Mouse (Mus musculus) 416B (cell line): ENCODE measurements around the gene Glb1.

Source experiments
- DNase-seq: peaks from one replicate; pipeline ENCODE4 v3.0.0; 2011; ENCODE audit warnings: low read depth

Gene Glb1

DNA sequence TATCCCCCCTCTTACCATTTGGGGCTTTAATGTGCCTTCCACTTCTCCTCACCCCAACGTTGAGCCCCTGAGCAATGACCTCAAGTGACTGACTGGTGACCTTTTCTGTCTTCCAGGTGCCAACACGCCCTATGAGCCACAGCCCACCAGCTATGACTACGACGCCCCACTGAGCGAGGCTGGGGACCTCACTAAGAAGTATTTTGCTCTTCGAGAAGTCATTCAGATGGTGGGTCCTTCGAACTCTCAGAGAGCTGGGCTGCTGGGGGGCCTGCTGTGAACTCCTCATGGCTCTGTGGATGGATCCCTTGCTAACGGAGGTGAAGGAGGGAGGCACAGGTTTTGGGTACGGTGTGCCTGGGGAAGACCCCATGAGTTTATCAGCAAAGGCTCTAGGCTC is 42.0 kb downstream of the Glb1 start:
- DNase-seq = no peak

DNA sequence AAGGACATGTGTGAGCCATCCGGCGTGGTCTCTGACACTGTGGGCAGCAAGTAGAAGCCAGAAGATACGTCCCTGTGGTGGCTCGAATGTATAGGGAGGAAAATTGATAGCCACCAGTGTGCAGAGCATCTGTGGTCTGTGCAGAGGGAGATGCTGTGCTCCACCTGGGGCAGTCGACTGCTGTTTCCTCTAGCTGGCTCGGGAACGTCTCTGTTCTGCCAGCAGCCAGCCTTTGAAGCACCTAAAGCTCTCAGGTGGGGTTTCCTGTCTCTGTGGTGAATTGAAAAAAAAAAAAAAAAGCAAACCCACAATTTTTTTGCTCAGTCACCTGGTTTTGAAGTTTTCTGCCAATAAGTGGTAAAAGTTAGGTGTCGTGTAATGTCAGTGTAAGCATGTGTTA is 42.5 kb downstream of the Glb1 start:
- no peak for DNase-seq

- no peak for DNase-seq
These were observed 46.0 kb downstream of the Glb1 start for GRCm38 (mm10) chr9:114446887-114447286.

DNA sequence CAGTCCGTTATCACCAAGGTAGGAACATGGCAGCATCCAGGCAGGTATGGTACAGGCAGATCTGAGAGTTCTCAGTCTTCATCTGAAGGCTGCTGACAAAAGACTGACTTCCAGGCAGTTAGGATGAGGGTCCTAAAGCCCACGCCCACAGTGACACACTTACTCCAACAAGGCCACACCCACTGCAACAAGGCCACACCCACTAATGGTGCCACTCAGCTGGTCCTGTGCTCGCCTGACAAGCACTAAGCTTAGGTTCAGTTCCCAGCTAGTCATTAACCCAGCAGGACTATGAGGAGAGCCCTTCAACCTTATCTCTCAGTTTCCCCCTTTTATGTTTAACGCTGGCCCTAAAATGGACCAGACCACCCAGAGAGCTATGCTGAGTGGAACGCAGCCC is 47.8 kb downstream of the Glb1 start:
- DNase-seq = no peak

DNA sequence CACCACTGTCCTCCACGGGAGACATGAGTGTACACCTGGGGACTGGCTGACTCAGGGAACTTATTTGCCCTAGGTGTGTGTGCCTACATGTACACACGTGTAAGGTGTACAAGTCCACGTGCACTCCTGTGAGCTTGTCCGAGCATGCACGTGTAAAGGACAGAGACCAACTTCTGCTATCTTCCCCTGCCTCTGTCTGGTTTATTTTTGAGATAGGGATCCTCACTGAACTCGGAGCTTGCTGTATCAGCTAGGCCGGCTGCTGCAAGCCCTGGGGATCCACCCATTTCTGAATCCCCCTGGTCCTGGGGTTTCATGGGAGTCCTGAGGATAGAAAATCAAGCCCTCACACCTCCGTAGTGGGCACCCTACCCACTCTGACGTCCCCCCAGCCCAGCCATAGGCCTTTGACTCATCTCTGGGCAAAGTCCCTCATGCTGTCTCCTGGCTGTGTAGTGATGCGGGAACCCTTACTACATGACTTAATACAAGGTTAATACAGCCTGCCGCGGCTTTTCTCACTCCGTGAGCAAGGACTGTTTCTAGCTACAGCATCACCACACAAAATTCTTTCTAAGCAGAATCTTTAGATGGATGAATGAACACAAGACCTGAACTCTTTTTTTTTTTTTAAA is 48.4 kb downstream of the Glb1 start:
- DNase-seq = no peak

- DNase-seq = peak; percentile 9
These were observed 50.7 kb downstream of the Glb1 start for GRCm38 (mm10) chr9:114451615-114452014.

- DNase-seq = no peak
These were observed 51.5 kb downstream of the Glb1 start for GRCm38 (mm10) chr9:114452418-114452817.

DNA sequence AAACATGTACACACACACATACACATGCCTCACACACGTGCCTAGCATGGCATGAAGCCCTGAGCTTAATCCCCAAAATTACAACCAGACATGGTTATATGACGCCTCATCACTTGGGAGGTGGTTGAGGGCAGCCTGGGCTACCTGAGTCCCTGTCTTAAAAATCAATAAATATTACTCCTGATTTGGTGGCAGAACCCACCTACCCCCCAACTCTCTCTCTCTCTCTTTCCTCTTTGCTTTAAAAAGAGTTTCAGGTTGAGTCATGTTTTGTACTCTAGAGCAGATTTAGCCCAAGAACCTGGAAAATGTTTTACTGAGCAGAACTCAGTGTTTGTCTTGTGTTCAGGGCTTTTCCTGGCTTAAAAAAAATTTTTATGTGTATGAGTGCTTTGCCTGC is 54.5 kb downstream of the Glb1 start:
- DNase-seq = no peak

GRCm38 (mm10) chr9:114458436-114458835 is 57.6 kb downstream of the Glb1 start:
- DNase-seq = no peak

DNA sequence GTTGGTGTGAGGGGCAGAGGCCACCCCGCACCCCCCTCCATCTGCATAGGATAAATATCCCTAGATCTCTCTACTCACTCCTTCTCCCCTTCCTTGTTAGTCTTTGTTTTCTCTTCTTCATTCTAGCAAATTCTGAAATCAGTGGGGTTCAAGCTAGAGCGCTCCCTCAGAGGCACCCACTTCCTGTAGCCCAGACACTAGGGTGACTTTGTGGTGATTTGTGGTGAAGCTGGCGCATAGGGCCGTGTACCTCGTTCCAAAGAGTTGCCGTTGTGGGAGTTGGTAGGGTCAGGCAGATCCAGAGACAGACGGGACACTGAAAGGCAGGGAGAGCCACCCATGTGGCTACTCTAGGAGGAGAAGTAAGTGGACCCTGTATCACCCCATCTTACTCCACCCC is 61.7 kb downstream of the Glb1 start:
- DNase-seq = no peak

DNA sequence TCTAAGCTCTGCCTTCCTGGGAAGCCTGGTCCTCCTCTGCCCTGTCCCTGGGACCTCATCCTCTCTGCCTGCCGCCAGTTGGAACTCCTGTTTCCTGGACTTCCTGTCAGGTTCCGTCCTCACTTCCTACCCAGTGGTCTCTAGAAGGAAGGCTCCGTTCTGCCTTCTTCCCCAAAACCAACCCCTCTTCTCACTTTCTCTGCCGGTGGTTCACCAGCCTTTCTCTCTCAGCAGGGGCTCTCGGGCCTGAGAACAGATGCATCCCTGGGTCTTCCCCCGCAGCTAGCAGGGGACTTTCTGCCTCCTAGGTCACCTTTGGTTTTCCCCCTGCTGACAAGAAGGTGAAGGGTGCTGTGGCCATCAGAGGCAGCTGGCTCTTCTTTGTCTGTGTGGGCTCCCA is 64.6 kb downstream of the Glb1 start:
- DNase-seq = no peak

DNA sequence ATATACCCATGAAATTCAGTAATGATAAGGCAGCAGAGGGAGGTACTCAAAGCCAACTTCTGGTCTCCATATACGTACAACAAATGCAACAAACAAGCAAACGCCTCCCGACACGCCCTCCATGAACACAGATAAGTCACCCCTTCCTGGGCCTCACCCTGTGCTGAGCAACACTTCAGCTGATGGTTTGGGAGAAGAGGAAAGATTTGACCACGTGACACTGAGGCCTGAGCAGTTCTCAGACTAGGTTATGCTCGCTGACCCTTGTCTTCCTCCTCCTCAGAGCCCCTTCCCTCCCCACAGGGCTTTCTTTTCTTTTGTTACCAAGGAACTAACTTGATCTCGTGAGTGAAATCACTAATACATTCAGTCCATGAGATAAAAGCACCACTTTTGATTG is 66.0 kb downstream of the Glb1 start:
- DNase-seq = no peak

GRCm38 (mm10) chr9:114468217-114468616 is 67.3 kb downstream of the Glb1 start:
- DNase-seq = no peak

- DNase-seq = no peak
These were observed 67.8 kb downstream of the Glb1 start for GRCm38 (mm10) chr9:114468701-114469100.

DNA sequence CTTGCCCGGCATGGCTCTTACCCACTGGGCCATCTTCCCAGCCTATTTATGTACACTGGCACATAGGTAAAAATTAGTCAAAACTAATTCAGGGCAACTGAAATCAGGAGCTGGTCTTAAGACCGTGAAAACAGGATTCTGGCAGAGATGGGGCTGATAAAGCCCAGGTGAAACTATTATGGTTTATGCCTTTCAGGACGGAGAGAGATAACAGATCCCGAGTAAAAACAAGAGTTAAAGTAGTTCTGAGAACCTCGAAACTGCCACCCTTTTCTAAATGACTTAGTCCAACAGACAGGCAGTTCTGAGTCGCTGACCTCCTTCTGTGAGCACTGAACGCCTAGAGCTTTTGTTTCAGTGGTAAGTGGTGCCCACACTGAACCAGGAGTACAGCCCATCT is 71.0 kb downstream of the Glb1 start:
- DNase-seq = no peak

DNA sequence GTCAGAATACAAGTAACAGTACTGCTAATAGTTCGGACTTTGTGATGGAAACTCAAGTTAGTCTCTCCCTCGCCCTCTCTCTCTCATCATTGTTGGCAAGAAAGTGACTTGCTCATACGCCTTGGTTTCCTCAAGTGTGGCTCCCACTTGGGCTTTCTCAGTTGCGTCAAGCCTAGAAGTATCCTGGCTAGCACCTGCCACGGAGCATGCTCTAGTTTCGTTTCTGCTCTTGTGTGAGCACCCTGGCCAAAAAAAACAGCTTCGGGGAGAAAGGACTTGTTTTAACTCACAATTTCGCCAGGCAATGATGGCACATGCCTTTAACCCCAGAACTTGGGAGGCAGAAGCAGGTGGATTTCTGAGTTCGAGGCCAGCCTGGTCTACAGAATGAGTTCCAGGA is 76.1 kb downstream of the Glb1 start:
- DNase-seq = no peak

DNA sequence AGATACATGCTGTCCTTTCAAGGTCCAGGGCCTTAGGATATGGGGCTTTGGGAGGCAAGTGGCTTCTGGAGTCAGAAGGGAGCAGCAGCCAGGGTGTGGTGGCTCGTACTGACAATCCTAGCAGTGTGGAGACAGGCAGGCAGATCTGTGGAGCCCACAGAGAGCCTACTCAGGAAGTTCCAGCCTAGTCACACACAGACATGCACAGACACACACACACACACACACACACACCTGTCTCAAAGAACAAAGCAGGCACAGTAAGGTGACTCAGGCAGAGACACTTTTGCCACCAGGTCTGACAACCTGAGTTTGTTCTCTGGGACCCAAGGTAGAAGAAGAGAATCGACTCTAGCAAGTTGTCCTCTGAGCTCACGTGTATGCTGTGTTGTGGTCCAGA is 80.1 kb downstream of the Glb1 start:
- no peak for DNase-seq

DNA sequence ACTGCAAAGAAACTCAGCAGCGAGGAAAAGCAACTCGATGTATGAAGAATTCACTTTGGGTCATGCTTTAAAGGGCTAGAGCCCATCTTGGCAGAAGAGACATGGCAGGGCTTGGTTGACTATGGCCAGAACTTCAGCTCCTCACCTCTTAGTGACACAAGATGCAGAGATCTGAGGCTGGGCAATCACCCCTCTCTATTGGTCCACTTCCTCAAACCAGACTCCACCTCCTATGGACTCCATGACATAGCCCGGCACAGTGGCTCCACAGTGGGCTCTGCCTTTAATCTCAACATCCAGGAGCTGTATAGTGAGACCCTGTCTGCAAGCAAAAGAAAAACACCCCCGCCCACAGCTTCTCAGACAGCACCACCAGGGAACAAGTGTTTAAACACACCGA is 83.9 kb downstream of the Glb1 start:
- no peak for DNase-seq

DNA sequence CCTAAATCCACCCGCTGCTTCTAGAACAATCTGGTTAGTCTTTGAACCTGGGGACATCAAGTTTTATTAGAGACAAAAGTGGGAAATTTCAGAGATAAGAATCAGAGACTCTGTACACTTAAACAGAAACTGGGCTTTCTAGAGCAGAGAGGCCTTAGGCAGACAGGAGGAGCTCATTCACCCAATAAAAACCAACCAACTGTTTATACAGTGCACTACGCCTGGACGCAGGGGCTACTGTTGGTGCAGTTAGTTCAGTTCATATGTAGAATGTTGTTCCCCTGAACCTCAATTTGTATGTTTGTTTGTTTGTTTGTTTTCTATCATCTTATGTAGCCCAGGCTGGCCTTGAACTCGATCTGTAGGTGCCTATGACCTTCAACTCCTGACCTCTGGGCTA is 85.9 kb downstream of the Glb1 start:
- DNase-seq = no peak

GRCm38 (mm10) chr9:114487481-114488258 is 86.8 kb downstream of the Glb1 start:
- no peak for DNase-seq

DNA sequence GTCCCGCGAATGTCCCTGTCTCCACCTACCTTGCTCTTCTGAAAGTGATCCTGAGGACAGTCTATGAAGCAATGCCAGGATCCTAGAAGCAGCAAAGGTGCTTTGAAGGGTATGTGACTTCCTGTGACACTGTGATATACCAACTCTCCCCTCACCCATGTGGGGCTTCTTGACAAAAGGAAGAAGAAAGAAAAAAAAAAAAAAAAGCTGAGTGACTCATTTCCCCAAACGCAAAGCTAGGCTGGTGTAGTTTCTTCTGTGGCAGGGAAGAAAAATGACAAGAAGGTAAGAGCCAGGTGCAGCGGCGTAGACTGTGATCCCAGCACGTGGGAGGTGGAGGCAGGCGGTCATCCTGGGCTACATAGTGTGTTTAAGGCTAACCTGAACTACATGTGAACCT is 95.6 kb downstream of the Glb1 start:
- DNase-seq = peak; percentile 60

- DNase-seq = peak; percentile 90
These were observed 97.3 kb downstream of the Glb1 start for GRCm38 (mm10) chr9:114498218-114498617.

DNA sequence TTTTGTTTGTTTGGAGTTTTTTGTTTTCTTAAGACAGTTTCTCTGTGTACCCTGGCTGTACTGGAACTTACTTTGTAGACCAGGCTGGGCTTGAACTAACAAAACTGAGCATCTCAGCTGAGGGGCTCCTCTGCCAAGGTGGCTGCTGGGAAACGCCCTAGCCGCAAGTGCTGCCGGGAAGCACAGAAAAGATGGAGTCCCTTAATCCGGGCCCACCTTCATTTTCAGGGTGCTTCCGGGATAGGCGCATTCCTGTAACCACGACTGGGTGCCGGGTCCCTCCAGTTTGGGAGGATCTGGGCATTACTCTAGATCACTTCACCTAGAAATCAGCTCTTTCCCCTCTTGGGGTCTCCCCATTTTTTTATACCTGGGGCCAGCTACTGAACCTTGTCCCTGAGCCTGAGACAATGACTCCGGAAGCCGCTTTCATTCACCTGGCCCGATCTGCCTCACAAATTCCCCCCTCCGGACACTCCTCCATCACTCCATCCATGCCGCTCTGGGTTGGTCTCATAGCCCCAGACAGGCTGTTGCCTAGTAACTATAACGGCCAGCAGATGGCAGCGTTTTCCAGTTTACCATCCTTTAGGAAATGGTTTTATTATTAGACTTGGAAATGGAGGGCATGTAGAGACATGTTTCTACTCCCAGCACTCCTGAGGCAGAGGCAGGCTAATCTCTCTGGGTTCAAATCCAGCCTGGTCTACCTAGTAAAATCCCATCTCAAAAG is 99.1 kb downstream of the Glb1 start:
- peak; percentile 89 for DNase-seq
